Mouse (Mus musculus) spleen, adult 18-20 months (tissue): Measurements from ENCODE around the gene Frmd4b.

Experiments used
- DNase-seq, 2 experiments: peaks; one replicate each; pipeline ENCODE4 v3.0.0; 2022; ENCODE audit warnings: mixed read lengths in 2 of 2

Frmd4b gene

GRCm38 (mm10) chr6:97578210-97578609 lies 39.1 kb downstream of the Frmd4b start:
- no peak for DNase-seq

DNA sequence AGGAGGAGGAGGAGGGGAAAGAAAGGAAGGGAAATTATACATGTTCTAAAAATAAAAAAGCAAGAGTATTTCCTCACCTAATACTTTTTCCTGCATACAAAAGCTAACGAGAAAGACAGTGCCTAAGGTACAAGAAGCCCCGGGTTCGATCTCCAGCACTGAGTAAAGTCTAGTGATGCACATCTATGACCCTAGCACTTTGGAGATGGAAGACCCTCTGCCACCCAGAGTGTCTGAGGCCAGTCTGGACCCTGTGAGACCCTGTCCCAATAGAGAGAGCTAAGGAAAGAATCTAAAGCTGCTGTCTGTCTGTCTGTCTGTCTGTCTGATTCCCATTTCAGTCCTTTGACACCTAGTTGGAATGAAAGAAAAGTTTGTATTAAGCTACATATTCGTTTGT lies 40.0 kb downstream of the Frmd4b start:
- DNase-seq, result no peak

- DNase-seq, result no peak
These were observed 40.6 kb downstream of the Frmd4b start for GRCm38 (mm10) chr6:97576565-97577346.

DNA sequence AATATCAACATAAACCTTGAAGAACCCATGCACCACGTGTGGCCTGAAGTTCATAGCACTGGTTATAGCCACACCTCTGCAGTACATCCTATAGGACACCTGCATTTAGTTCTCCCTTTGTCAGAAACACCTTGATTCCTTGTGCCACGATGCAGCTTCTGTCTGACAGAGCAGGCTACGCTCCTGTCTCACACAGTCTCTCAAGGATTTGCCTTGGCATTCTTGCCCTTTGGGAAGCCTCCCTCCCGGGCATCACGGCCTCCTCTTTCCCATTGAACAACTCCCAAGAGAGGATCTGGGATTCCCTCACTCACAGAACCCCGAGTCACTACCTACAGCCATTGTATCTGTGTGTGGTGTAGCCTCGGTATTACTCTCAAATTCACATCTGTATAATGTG lies 41.2 kb downstream of the Frmd4b start:
- no peak for DNase-seq

DNA sequence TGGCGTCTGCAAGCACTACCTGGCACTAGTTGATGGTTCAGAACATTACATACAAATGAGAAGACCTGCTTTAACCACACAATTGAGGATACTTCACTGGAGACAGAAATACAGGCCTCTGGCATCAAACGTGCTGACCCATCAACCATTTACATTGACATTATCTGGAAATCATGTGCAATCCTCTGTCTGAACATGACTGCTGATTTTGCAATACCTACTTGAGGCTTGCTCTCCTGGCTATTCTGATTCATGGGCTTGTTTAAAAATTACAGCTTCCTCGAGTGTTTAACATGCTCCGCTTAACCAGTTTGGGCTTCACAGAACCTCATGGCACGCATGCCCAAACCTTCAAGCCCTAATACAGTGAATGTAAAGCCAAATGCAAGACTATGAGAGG lies 42.4 kb downstream of the Frmd4b start:
- DNase-seq, result no peak

DNA sequence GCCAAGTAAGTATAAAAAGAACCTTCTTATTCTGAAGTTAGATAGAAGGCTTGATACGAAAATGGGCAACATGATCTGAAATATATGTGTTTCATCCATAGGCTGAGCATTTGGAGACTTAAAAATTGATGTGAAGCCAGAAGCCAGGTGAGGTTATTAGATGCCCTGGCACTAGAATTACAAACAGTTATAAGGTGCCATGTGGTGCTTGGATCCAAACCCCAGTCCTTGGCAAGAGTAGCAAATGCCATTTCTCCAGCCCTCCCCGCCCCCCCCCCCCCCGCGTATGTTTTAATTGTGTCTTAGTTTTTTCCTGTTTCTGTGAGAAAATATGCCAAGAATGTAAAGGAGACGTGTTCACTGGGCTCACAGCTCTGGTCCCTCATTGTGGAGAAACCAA lies 45.1 kb downstream of the Frmd4b start:
- no peak for DNase-seq

DNA sequence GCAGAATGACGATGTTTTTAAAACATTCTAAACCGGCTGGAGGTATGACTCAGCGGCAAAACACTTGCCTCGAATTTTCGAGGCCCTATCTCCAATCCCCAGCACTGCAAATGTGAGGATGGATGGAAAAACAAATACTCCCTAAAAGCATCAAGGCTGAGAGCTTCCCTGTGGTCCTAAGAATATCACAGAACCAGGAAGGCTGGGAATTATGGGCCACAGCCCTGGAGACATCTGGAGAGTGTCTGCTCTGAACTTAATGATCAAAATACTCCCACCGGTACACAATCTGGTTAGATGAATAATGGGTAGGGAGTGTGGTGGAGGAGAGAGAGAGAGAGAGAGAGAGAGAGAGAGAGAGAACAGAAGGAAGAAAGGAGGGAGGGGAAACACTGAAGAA lies 48.8 kb downstream of the Frmd4b start:
- DNase-seq, result no peak

DNA sequence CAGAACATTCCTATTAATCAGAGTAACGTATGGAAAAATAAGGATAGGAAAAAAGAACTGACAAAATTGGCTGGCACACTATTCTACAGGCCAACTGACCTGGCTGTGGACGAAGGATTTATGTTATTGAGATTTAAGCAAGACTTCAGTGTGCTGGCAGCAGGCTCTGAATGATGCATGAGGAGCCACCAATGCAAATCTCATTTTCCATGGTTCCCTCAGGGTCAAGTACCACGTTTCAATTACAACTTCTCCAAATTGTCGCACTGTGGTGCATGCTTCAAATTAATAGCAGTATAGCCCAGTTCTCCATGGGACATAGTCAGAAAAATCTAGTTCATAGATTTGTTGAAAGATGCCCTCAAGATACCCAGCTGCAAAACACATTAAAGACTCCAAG lies 50.6 kb downstream of the Frmd4b start:
- DNase-seq, result no peak

- DNase-seq, result no peak
These were observed 60.2 kb downstream of the Frmd4b start for GRCm38 (mm10) chr6:97557147-97557546.

DNA sequence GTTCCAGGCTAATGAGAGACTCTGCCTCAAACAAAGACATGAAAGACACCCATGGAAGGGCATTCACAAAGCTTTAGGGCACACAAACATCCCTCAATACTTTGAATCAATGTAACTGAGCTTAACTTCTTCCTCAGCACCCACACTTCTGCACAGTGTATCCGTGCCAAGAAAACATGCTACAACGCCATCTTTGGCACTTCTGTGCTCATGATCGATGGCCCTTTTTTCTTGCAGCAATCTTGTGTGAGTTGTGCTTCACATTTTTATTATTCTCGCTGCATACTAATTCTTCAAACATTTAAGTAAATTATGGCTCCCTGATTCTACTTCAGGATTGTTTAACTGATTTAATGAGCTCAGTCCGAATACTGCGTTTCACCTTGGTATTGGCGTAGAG lies 61.7 kb downstream of the Frmd4b start:
- DNase-seq, result no peak

DNA sequence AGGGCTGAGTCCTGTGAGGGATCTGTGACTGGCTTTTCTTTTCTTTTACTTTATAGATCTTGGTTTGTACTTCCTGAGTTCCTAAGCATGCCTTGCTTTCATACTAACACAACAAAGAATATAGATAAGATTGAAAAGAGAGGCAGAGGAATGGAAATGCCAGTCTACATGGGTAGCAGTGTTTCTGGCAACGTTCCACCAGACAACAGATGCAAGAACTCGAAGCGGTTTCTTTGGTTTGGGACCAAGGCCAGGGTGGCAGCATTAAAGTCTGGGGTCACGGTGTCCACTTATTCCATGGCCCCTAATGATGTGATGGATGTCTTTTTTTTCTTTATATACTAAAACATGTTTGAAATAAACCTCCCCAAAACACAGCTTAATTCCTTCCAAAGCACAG lies 63.9 kb downstream of the Frmd4b start:
- no peak for DNase-seq

GRCm38 (mm10) chr6:97552573-97552972 lies 64.8 kb downstream of the Frmd4b start:
- no peak for DNase-seq

DNA sequence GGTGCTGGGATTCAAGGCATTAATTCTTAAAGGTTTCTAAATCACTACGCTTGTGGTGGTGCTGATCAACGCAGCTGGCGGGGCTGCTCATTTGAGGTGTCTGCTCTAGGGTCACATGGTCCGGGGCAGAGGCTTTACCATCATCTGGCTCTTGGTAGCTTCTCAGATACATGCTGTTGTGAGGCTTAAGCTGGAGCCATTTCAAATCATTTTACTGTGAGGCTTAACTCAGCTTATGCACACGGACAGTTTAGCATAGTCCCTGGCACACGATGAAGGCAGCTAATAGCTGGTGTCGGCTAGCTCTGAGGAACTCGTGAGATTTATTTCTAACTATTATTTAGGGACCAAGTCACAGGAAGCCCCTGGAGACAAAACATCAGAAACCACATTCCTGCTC lies 65.5 kb downstream of the Frmd4b start:
- DNase-seq, result no peak

- no peak for DNase-seq
These were observed 66.2 kb downstream of the Frmd4b start for GRCm38 (mm10) chr6:97551161-97551560.

GRCm38 (mm10) chr6:97540458-97540857 lies 76.9 kb downstream of the Frmd4b start:
- no peak for DNase-seq

- DNase-seq, result no peak
These were observed 81.4 kb downstream of the Frmd4b start for GRCm38 (mm10) chr6:97535763-97536445.

GRCm38 (mm10) chr6:97531043-97531442 lies 86.3 kb downstream of the Frmd4b start:
- DNase-seq, result no peak

DNA sequence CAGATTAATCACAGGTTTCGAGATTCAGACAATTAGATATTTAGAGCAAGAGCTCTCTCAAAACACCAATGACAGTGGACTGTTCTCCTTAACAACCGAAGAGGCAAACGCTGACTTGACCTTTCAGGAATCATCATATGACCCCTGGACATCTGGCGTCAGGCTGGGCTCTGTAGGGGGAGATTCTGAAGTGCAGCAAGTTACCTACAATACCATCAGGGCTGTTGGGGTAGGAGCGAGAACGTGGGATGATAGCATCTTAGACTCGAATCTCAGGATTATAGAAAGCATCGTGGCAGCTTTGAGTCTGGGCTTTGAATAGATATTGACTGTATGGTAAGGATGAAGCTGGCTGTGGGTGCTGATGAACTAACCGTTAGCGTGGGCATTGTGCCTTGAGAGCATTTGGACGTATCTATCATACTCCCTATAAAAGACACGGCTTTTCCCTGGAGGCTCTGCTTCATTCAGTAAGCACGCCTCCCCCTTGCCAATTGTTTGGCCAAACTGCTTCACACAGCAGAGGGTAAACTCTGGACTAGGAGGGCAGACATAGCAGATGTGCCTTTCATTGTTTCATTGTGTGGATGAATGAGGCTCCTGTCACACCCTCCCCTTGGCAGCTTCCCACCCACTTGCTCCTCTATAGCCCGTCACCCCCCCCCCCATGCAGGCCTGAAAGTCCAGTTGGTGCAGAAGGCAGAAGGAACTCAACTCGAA lies 88.2 kb downstream of the Frmd4b start:
- no peak for DNase-seq

GRCm38 (mm10) chr6:97526092-97526491 lies 91.2 kb downstream of the Frmd4b start:
- DNase-seq, result peak in 1 of 2 experiments; percentile 30

- DNase-seq, result peak; percentile 37 to 73
These were observed 94.2 kb downstream of the Frmd4b start for GRCm38 (mm10) chr6:97523118-97523517.

DNA sequence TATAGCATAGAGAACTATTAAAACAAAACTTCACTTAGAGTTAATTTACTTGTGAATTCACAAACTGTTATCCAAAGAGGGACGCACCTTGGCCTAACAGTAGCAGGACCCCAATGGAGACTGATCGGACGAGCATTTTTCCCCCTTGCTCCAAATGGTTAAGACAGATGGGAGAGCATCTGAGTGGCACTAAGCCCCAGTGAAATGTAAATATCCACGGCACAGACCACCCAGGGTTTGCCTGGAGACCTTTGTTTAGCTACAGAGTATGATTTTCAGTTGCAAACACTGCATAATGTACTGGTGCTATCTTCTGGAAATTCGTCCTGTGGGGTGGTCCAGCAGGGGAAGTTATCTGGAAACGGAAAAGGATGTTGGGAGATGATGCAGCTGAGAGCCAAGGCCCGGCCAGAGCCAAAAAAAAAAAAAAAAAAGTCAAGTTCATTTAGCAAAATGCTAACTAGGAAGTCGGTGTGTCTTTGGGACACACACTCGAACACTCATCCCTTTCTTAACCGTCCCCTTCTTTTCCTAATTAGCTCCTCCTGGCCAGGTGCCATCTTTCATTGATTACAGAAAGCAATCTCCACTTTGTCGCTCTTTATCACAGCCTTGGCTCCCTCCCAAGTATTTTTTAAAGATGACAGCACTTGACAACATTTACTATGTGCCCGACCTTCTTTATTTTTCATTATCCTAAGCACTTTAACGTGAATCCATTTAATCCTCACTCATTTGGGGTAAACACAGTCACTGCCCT lies 95.9 kb downstream of the Frmd4b start:
- DNase-seq, result no peak

DNA sequence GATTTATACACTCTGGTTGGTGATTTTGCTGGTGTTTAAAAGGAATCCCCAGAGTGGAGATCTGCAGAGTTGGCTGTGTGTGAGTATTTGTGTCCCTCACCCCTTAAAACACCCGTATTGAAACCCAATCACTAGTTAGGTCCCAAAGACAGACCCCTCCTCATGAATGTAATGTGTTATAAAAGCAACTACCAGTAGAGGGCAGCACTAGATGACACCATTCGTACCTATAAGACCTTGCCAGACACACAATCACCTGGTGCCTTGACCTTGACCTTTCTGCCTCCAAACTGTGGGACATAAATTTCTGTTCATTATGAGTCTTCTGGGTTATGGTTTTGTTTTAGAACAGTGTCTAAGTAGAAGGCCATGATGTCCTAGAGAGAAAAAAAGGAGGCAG lies 96.8 kb downstream of the Frmd4b start:
- DNase-seq, result no peak

DNA sequence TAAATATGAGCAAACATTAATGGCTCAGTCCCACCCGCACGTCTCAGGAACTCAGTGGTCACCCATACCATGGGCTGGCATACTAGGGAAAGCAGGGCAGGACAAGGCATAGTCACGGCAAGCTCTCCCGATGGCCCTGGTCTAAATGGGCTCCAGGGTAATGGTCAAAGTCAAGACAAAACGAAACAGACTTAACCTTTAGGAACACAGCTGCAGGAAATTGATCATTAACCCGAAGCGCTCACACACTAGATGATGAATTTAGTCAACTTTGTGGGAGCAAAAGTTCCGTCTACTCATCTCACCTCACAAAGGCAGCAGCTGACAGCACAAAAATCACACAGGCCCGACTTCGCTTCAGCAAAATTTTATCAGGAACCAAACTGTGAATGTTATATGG lies 97.8 kb downstream of the Frmd4b start:
- no peak for DNase-seq
